Mouse (Mus musculus) kidney, adult 18-20 months (tissue): ENCODE measurements around the gene Sh2d6.

Experiments used
- DNase-seq: peaks from one replicate; pipeline ENCODE4 v3.0.0; 2021

The Sh2d6 gene

GRCm38 (mm10) chr6:72521607-72522006, at the start of gene Sh2d6:
Gene Sh2d6 (minus strand): TSS chr6:72521707.
- no peak for DNase-seq

GRCm38 (mm10) chr6:72570644-72571397, 49.3 kb upstream of the Sh2d6 start:
- DNase-seq, result no peak

GRCm38 (mm10) chr6:72568736-72569135, 47.2 kb upstream of the Sh2d6 start:
- no peak for DNase-seq

GRCm38 (mm10) chr6:72567508-72567907, 46.0 kb upstream of the Sh2d6 start:
- peak; percentile 45 for DNase-seq

- peak; percentile 92 for DNase-seq
Observed at GRCm38 (mm10) chr6:72566044-72566443, 44.5 kb upstream of the Sh2d6 start.

GRCm38 (mm10) chr6:72565506-72565905, 44.0 kb upstream of the Sh2d6 start:
- no peak for DNase-seq

GRCm38 (mm10) chr6:72562894-72563293, 41.4 kb upstream of the Sh2d6 start:
- peak; percentile 53 for DNase-seq

GRCm38 (mm10) chr6:72562486-72562885, 41.0 kb upstream of the Sh2d6 start:
- no peak for DNase-seq

GRCm38 (mm10) chr6:72560801-72561200, 39.3 kb upstream of the Sh2d6 start:
- DNase-seq, result no peak

GRCm38 (mm10) chr6:72553079-72553412, 31.5 kb upstream of the Sh2d6 start:
- no peak for DNase-seq

GRCm38 (mm10) chr6:72552171-72553078, 30.9 kb upstream of the Sh2d6 start:
- peak; percentile 68 for DNase-seq

- no peak for DNase-seq
Observed at GRCm38 (mm10) chr6:72550503-72551100, 29.1 kb upstream of the Sh2d6 start.

- DNase-seq, result no peak
Observed at GRCm38 (mm10) chr6:72550025-72550424, 28.5 kb upstream of the Sh2d6 start.

- DNase-seq, result no peak
Observed at GRCm38 (mm10) chr6:72549041-72549580, 27.6 kb upstream of the Sh2d6 start.

GRCm38 (mm10) chr6:72547862-72548261, 26.4 kb upstream of the Sh2d6 start:
- DNase-seq, result no peak

- no peak for DNase-seq
Observed at GRCm38 (mm10) chr6:72547121-72547520, 25.6 kb upstream of the Sh2d6 start.

GRCm38 (mm10) chr6:72545377-72545776, 23.9 kb upstream of the Sh2d6 start:
- DNase-seq, result no peak

- DNase-seq, result peak; percentile 62
Observed at GRCm38 (mm10) chr6:72544283-72544987, 22.9 kb upstream of the Sh2d6 start, which contains the start of gene Capg. Gene Capg (plus strand): TSS chr6:72544391.

GRCm38 (mm10) chr6:72543265-72543850, 21.9 kb upstream of the Sh2d6 start:
- peak; percentile 37 for DNase-seq

GRCm38 (mm10) chr6:72538562-72539031, 17.1 kb upstream of the Sh2d6 start:
- peak; percentile 88 for DNase-seq

- no peak for DNase-seq
Observed at GRCm38 (mm10) chr6:72537998-72538500, 16.5 kb upstream of the Sh2d6 start.

- peak; percentile 85 for DNase-seq
Observed at GRCm38 (mm10) chr6:72535165-72535564, 13.7 kb upstream of the Sh2d6 start.
